Mouse (Mus musculus) forebrain, embryonic 16.5 days (tissue): ENCODE measurements around the gene Gm37240. TPM values are rescaled to one million over a fixed set of nuclear protein-coding genes. Genes with fewer than 3 reads are reported as not detected.

Experiments
- ATAC-seq: fragments of 200-750 bp; cut with Nextera tagmentation; 2 replicates; pipeline ENCODE4 v1.8.0; 2017; ENCODE audit warnings: mild to moderate bottlenecking, moderate library complexity
- H3K27ac ChIP-seq: fragments of 300-500 bp; sonication (generic); 2 replicates; pipeline ENCODE4 v1.5.1; 2014; ENCODE audit warnings: low read length, control low read depth
- H3K27me3 ChIP-seq: fragments of 300-500 bp; sonication (generic); replicated peaks from 2 replicates; pipeline ENCODE4 v1.6.1; 2014; ENCODE audit warnings: low read length; ENCODE audit not compliant: control insufficient read depth, insufficient read depth
- H3K36me3 ChIP-seq: fragments of 300-500 bp; sonication (generic); 2 replicates; pipeline ENCODE4 v1.6.1; 2014; ENCODE audit not compliant: control insufficient read depth, insufficient read depth
- H3K4me1 ChIP-seq: fragments of 300-500 bp; sonication (generic); replicated peaks from 2 replicates; pipeline ENCODE4 v1.6.1; 2014; ENCODE audit warnings: low read length; ENCODE audit not compliant: control insufficient read depth, insufficient read depth
- H3K4me2 ChIP-seq: fragments of 300-500 bp; sonication (generic); 2 replicates; pipeline ENCODE4 v1.6.1; 2014; ENCODE audit warnings: mild to moderate bottlenecking, low read length, control low read depth
- H3K4me3 ChIP-seq: fragments of 300-500 bp; sonication (generic); replicated peaks from 2 replicates; pipeline ENCODE4 v1.5.1; 2014; ENCODE audit warnings: mild to moderate bottlenecking, low read length, control low read depth
- H3K9ac ChIP-seq: fragments of 300-500 bp; sonication (generic); replicated peaks from 2 replicates; pipeline ENCODE4 v1.6.1; 2014; ENCODE audit warnings: low read depth, low read length, control low read depth
- H3K9me3 ChIP-seq: fragments of 300-500 bp; sonication (generic); 2 replicates; pipeline ENCODE4 v1.6.1; 2016; ENCODE audit warnings: low read length; ENCODE audit not compliant: control insufficient read depth
- WGBS: fragments of 180-500 bp; shearing (Covaris S2); extraction: QIAGEN DNeasy Blood & Tissue Kit; methylation state at CpG from one replicate; pipeline ENCODE4 v1.1.7; 2014; 5-methylcytosine and 5-hydroxymethylcytosine counted together
- polyA plus RNA-seq: library from polyadenylated mRNA; unstranded; fragments of >200 nt; fragmentation: Nextera tagmentation; extraction: Ambion mirVana; gene quantifications from 2 replicates; pipeline ENCODE4 v1.2.1, GENCODE M21; 2015

Gene Gm37240
- polyA plus RNA-seq, 1 experiment from 2014 or later = 1.6 TPM

DNA sequence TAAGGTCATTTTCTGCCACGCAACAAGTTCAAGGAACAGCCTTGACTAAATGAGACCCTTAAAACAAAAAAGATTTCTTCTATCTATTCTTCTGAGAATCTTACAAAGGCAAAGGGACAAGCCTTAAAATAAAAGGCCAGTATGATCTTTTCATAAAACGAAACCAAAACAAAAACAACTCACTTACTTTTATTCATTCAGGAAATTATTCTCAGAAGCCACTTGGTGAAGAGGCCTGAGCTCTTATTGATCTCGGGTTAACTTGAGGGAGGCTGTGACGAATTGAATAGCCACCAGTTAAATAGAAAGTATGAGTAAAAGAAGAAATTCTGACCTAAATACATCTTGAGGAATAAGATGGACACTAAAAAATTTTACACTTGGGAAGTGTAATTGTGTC, 1118.4 kb downstream of the Gm37240 start:
- Histone ChIP-seq H3K4me1 (no peaks in the 10 kb centered on the region), H3K9me3 (no peaks in the 10 kb centered on the region), H3K27ac (no peak overlapping the region), H3K27me3 (no peaks in the 10 kb centered on the region), H3K36me3 (no peaks in the 10 kb centered on the region), H3K9ac (no peak overlapping the region), H3K4me3 (no peak overlapping the region), H3K4me2 (no peak overlapping the region)
- WGBS = 84% methylated on average over 4 of the region's 4 CpGs
- ATAC-seq = no peak

DNA sequence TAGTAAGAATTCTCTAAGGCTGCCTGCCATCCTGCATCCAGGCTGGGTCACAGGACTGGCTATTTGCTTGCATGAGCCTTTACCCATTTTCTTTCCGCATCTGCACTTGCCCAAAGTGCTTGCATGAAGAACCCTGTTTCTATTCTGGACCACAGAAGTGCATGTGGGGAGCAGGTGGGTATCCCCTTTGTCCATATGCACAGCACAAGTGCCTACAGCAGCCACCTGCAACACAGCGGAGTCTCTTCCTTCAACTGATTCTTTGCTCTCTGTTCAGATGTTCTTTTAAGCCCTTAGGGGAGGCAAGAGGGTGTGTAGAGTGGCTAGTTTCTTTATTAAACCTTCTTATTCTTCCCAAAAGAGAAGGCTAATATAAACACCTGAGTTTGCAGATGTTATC, 1133.5 kb downstream of the Gm37240 start:
- no peaks in the 10 kb centered on the region for H3K27me3 ChIP-seq
- H3K9me3 ChIP-seq = no peaks in the 10 kb centered on the region
- no peaks in the 10 kb centered on the region for H3K4me1 ChIP-seq
- 97% methylated on average over 2 of the region's 2 CpGs for WGBS
- ATAC-seq = no peak
- H3K36me3 ChIP-seq = no peaks in the 10 kb centered on the region
- H3K4me2 ChIP-seq = no peak overlapping the region
- H3K27ac ChIP-seq = no peak overlapping the region
- no peak overlapping the region for H3K9ac ChIP-seq
- no peak overlapping the region for H3K4me3 ChIP-seq

DNA sequence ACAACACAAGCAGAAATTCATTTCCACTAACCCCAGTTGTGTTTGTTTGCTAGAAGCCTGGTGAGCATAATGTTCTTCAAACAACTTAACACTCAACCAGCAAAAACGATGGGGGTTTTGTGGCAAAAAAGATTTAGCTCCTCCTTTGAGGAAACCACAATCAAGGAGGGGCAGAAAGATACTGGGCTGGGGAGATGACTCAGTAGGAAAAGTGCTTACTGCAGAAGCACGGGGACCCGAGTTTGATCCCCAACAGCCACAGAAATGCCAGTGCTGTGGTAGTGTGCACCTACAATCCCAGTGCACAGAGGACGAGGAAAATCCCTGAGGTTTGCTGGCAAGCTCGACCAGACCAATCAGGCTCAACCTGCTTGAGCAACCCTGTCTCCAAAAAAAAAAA, 1138.1 kb downstream of the Gm37240 start:
- no peaks in the 10 kb centered on the region for H3K9me3 ChIP-seq
- H3K4me2 ChIP-seq = no peak overlapping the region
- H3K4me1 ChIP-seq = peaks cover 20% of the 10 kb centered on the region
- H3K9ac ChIP-seq = no peak overlapping the region
- no peaks in the 10 kb centered on the region for H3K36me3 ChIP-seq
- H3K4me3 ChIP-seq = no peak overlapping the region
- no peak for ATAC-seq
- no peaks in the 10 kb centered on the region for H3K27me3 ChIP-seq
- H3K27ac ChIP-seq = no peak overlapping the region
- WGBS = 78% methylated on average over 5 of the region's 5 CpGs

GRCm38 (mm10) chr3:84748139-84748538, 1139.2 kb downstream of the Gm37240 start:
- Histone ChIP-seq H3K9me3 (no peaks in the 10 kb centered on the region), H3K27me3 (no peaks in the 10 kb centered on the region), H3K27ac (no peak overlapping the region), H3K9ac (no peak overlapping the region), H3K4me1 (peaks cover 20% of the 10 kb centered on the region), H3K4me2 (no peak overlapping the region), H3K4me3 (no peak overlapping the region), H3K36me3 (no peaks in the 10 kb centered on the region)
- no peak for ATAC-seq
- 89% methylated on average over 5 of the region's 5 CpGs for WGBS

DNA sequence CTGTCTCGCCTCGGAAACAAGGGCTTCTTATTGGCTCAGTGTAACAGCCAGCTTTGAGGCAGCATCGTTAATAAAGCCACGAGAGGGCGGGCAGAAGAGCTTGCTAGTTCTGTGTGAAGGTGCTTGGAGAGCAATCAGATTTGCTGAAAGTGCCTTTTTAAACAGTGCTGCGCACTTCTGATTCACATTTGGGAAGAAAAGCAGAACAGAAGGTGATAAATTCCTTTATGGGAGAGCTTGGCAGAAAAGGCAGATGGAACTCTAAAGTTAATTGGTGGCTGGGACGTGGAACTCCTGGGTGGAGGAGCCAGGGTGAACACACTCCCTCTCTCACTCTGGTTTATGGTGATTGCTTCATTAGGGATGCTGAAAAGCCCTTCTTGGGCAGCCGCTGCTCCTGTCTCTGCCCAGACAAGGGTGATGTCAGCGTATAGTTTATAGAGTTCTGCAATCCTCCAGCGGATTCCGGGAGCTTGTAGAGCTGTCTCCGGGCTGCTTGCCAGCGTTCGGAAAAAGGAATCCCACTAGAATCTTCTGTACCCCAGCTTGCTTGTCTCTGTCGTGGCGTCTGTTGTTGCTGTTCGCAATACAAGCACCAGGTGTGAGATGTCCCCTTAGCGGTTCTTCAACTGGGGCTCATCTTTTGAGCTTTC, 1141.7 kb downstream of the Gm37240 start:
- 17% methylated on average over 18 of the region's 18 CpGs for WGBS
- Histone ChIP-seq H3K27me3 (no peaks in the 10 kb centered on the region), H3K4me3 (peak overlapping the region; percentile 6; the same call in 1 of the 2 replicates), H3K4me2 (peak overlapping the region; percentile 40), H3K27ac (0 out of 2 replicates have a peak overlapping the region, but pooled peaks have one; percentile 46), H3K4me1 (peaks cover 20% of the 10 kb centered on the region), H3K36me3 (no peaks in the 10 kb centered on the region), H3K9me3 (no peaks in the 10 kb centered on the region), H3K9ac (0 out of 2 replicates have a peak overlapping the region, but pooled peaks have one; percentile 37)
- ATAC-seq = peak; percentile 95

- Histone ChIP-seq H3K27ac (no peak overlapping the region), H3K36me3 (no peaks in the 10 kb centered on the region), H3K9ac (no peak overlapping the region), H3K27me3 (no peaks in the 10 kb centered on the region), H3K4me2 (no peak overlapping the region), H3K4me1 (peaks cover 20% of the 10 kb centered on the region), H3K9me3 (no peaks in the 10 kb centered on the region), H3K4me3 (no peak overlapping the region)
- WGBS = 52% methylated on average over 13 of the region's 13 CpGs
- no peak for ATAC-seq
Observed at GRCm38 (mm10) chr3:84744707-84745106, 1142.6 kb downstream of the Gm37240 start.

DNA sequence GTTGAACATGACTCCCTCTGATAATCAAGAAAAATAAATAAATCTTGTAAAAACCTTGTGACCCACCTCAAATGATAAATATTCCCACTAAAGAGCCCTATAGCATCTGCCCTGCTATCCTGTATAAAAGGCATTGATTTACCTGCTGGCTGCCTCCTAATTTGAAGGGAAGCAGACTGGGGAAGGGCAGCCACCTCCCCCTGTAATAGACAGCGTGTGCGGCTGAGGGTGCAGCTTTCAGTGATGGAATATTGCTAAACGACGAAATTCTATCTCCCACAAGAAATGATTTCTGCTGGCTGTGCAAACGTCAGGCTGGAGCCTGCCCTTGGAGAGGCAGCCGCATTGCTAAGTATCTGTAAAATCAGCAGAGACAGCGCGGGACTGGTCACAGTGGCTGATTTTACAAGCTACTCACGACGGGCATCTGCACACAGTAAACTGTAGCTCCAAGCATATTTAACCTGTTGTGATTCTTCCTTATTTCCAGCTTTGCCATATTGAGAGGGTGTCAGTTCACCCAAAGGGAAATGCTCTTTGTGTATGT, 1147.2 kb downstream of the Gm37240 start:
- Histone ChIP-seq H3K27me3 (no peaks in the 10 kb centered on the region), H3K27ac (no peak overlapping the region), H3K4me1 (peaks cover 6% of the 10 kb centered on the region), H3K4me2 (no peak overlapping the region), H3K4me3 (no peak overlapping the region), H3K36me3 (no peaks in the 10 kb centered on the region), H3K9ac (no peak overlapping the region), H3K9me3 (no peaks in the 10 kb centered on the region)
- 70% methylated on average over 10 of the region's 10 CpGs for WGBS
- ATAC-seq = no peak

DNA sequence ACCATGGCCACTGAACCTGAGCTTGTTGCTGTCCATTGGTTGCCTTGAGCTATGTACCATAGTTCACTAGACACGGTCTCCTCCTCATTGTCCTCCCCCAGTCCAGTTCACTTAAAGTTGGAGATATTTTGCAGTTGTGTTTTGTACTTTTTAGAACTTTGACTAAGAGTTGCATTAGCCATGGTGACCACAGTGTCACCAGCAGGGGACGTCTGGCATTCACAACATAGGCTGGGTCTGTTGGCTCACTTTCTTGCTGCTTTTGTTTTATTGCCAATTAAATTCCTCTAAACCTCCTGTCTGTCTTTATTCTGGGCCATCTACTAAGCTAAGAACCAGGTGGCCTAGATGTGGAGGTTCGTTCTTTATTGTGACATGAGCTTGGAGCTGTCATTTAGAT, 1150.2 kb downstream of the Gm37240 start:
- no peak for ATAC-seq
- Histone ChIP-seq H3K9ac (no peak overlapping the region), H3K4me1 (peaks cover 5% of the 10 kb centered on the region), H3K27ac (no peak overlapping the region), H3K4me3 (no peak overlapping the region), H3K36me3 (no peaks in the 10 kb centered on the region), H3K9me3 (no peaks in the 10 kb centered on the region), H3K27me3 (no peaks in the 10 kb centered on the region), H3K4me2 (no peak overlapping the region)
- WGBS = 49% methylated on average over 3 of the region's 3 CpGs

- no peak overlapping the region for H3K4me2 ChIP-seq
- ATAC-seq = no peak
- peaks cover 18% of the 10 kb centered on the region for H3K4me1 ChIP-seq
- no peaks in the 10 kb centered on the region for H3K27me3 ChIP-seq
- H3K9me3 ChIP-seq = no peaks in the 10 kb centered on the region
- H3K9ac ChIP-seq = no peak overlapping the region
- no peak overlapping the region for H3K4me3 ChIP-seq
- 48% methylated on average over 10 of the region's 10 CpGs for WGBS
- H3K27ac ChIP-seq = no peak overlapping the region
- no peaks in the 10 kb centered on the region for H3K36me3 ChIP-seq
Observed at GRCm38 (mm10) chr3:84735716-84736115, 1151.6 kb downstream of the Gm37240 start.
